Mouse (Mus musculus): ENCODE measurements around the gene Smoc2. TPM values are rescaled to one million over a fixed set of nuclear protein-coding genes. Genes with fewer than 3 reads are reported as not detected.

Gene Smoc2
- polyA plus RNA-seq (2012; ENCODE audit: insufficient read depth, insufficient read length, missing spikeins) = 0.19 and 0.28 TPM in 2 replicates

- H3K4me1 ChIP-seq (ENCODE audit: control insufficient read depth, insufficient read depth, low read length) = no peaks in the 10 kb centered on the region
- no peak within 1 kb of the TSS for H3K4me3 ChIP-seq (ENCODE audit: insufficient read depth, low read length)
- H3K27ac ChIP-seq (ENCODE audit: insufficient read depth, low read depth, low read length) = no peak within 1 kb of the TSS
- no peak for TF ChIP-seq CTCF (IDR thresholded peaks at IDR 0.05; ENCODE audit: low read depth, low read length)
- TF ChIP-seq POLR2A (IDR thresholded peaks at IDR 0.05; ENCODE audit: borderline replicate concordance, low read depth, low read length) = no peak
These were observed at the start of gene Smoc2 for GRCm38 (mm10) chr17:14279177-14279965. Gene Smoc2 (plus strand): TSS chr17:14279506.

DNA sequence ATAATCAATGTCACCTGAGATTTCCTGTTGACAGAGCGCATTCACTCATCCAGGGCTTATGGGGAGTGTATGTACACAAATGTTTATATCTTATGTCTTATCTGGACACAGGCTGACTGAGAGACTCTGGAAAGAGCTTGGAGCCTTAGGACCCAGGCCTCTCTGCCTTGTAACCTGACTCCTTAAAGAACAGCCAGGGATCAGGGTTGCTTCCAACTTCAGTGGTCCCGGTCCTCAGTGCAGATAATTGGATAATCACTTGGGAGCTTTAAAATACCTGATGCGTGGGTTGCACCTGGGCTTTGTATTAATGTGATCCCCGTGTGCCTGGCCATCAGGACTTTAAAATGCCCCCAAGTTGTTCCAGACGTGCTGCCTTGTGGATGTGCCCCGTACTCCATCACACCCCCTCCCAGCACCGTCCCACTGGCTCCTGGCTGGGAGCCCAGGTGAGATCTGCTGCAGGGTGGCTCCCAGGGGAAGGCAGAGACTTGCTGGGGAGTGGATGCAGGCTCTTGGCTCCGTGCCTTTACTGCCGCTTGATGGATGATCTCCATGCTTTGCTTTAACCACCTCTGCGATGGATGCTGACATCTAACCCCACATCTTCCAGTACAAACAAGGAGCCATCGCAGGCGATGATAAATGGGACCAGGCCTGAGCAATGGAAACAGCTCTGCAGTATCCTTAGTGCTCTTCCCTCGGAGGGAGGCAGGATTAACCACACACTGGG is 48.4 kb upstream of the Smoc2 start:
- Histone ChIP-seq H3K4me1 (ENCODE audit: control insufficient read depth, insufficient read depth, low read length) (no peaks in the 10 kb centered on the region), H3K27ac (ENCODE audit: insufficient read depth, low read depth, low read length) (no peak overlapping the region), H3K4me3 (ENCODE audit: insufficient read depth, low read length) (no peak overlapping the region)
- TF ChIP-seq CTCF (IDR thresholded peaks at IDR 0.05; ENCODE audit: low read depth, low read length) = no peak
- no peak for TF ChIP-seq POLR2A (IDR thresholded peaks at IDR 0.05; ENCODE audit: borderline replicate concordance, low read depth, low read length)

DNA sequence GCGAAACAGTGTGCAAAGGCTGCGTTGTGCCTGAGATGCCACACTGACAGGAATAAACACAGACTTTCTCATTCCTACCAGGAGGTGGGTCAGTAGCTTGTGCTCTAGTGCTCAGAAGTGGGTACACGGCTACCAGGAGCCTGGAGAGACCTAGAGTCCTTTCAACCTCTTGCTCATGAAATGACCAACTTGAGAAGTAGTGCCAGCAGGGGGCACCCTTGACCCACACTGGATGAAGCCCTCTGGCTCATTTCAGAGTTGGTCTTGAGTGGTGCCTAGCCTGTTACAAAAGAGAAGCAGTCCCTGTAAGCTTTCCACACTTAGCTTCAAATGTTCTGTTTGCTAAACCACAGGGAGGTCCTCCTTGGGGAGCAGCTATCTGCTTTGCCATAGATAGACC is 46.7 kb upstream of the Smoc2 start:
- no peak for TF ChIP-seq POLR2A (IDR thresholded peaks at IDR 0.05; ENCODE audit: borderline replicate concordance, low read depth, low read length)
- TF ChIP-seq CTCF (IDR thresholded peaks at IDR 0.05; ENCODE audit: low read depth, low read length) = peak; percentile 20; the same call in 1 of the 2 replicates
- H3K4me3 ChIP-seq (ENCODE audit: insufficient read depth, low read length) = no peak overlapping the region
- no peaks in the 10 kb centered on the region for H3K4me1 ChIP-seq (ENCODE audit: control insufficient read depth, insufficient read depth, low read length)
- H3K27ac ChIP-seq (ENCODE audit: insufficient read depth, low read depth, low read length) = no peak overlapping the region

DNA sequence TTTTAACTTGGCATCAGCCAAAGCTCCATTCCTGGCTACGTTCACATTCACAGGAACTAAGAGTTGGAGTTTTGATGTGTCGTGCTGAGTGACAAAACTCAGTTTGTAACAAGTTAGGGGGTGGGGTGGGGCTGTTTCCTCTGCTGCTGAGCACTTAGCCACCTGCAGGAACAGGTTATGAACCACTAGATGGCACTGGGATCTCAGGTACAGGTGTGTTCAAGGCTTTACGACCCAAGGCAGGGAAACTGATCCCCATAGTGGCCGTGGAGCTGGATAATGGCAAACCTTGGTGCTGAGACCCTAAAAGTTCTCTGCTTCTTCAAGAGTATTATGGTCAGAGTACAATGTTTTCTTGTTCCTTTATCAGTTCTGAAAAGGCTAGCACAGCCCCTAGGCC is 45.6 kb upstream of the Smoc2 start:
- TF ChIP-seq CTCF (IDR thresholded peaks at IDR 0.05; ENCODE audit: low read depth, low read length) = no peak
- no peak for TF ChIP-seq POLR2A (IDR thresholded peaks at IDR 0.05; ENCODE audit: borderline replicate concordance, low read depth, low read length)
- Histone ChIP-seq H3K4me1 (ENCODE audit: control insufficient read depth, insufficient read depth, low read length) (no peaks in the 10 kb centered on the region), H3K27ac (ENCODE audit: insufficient read depth, low read depth, low read length) (no peak overlapping the region), H3K4me3 (ENCODE audit: insufficient read depth, low read length) (no peak overlapping the region)

DNA sequence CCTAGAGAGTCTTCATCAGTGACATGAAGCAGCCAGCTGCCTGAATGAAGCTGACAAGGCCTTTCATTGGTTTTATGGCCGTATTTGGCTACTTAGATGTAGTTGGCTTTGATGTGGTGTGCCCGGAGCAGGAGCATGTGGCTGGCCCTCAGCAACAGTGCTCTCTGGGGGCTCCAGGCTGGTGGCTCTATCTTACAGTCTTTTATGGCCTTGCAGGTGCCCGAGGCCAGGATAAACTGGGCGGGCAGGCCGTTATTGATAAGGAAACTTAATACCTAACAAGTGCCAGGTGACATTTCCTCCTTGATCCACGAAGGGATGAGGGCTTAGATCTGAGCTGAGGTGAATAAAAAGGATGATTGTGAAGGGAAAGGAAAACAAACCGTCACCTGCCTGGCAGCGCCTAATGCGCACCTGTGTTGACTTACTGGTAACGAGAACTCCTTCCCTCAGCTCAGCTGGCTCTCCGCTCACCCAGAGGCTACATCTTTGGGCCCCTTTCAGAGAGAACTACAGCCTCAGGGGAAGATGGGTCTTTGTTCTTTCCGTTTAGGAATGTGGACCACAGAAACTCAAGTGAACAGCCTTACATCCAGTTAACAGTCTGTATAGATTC is 44.4 kb upstream of the Smoc2 start:
- Histone ChIP-seq H3K4me1 (ENCODE audit: control insufficient read depth, insufficient read depth, low read length) (no peaks in the 10 kb centered on the region), H3K4me3 (ENCODE audit: insufficient read depth, low read length) (no peak overlapping the region), H3K27ac (ENCODE audit: insufficient read depth, low read depth, low read length) (no peak overlapping the region)
- TF ChIP-seq POLR2A (IDR thresholded peaks at IDR 0.05; ENCODE audit: borderline replicate concordance, low read depth, low read length) (no peak), CTCF (IDR thresholded peaks at IDR 0.05; ENCODE audit: low read depth, low read length) (no peak)

DNA sequence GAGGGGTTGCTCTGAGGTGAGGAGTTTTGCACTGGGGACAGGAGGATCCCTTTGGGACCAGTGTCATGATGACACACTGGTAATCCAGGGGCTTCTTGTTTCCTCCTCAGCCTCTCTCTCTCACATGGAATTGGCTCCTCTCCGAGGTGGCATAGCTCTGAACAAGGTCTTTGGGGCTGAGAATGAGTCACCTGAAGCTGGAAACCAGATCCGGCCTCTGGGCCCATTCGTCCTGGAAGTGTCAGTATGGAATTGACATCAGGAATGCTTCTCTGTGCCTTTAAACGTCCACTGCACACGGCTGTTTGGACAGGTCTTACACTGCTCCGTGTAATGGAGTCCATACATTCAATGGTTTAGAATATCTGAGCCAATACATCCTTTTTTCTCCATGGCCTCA is 42.2 kb upstream of the Smoc2 start:
- Histone ChIP-seq H3K4me3 (ENCODE audit: insufficient read depth, low read length) (no peak overlapping the region), H3K27ac (ENCODE audit: insufficient read depth, low read depth, low read length) (no peak overlapping the region), H3K4me1 (ENCODE audit: control insufficient read depth, insufficient read depth, low read length) (no peaks in the 10 kb centered on the region)
- TF ChIP-seq POLR2A (IDR thresholded peaks at IDR 0.05; ENCODE audit: borderline replicate concordance, low read depth, low read length) (no peak), CTCF (IDR thresholded peaks at IDR 0.05; ENCODE audit: low read depth, low read length) (no peak)

DNA sequence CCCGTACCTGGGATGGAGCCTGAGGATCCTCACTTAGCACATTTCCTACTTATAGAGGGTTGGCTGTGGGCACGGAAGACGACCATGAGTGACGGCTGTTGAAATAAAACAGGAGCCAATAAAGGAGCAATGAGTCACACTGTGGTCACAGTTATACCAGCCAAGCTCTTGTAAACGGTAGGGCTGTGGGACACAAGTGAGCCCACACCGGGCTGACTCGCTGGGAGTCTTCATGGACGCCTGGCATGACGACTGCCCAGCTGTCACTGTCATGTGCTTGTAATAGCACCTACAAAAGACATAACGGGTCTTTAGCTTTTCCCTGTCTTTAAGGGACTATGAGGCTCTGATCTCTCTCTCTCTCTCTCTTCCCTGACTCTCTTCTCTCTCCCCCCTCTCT is 39.3 kb upstream of the Smoc2 start:
- Histone ChIP-seq H3K27ac (ENCODE audit: insufficient read depth, low read depth, low read length) (no peak overlapping the region), H3K4me1 (ENCODE audit: control insufficient read depth, insufficient read depth, low read length) (no peaks in the 10 kb centered on the region), H3K4me3 (ENCODE audit: insufficient read depth, low read length) (no peak overlapping the region)
- TF ChIP-seq POLR2A (IDR thresholded peaks at IDR 0.05; ENCODE audit: borderline replicate concordance, low read depth, low read length) = no peak
- TF ChIP-seq CTCF (IDR thresholded peaks at IDR 0.05; ENCODE audit: low read depth, low read length) = no peak

DNA sequence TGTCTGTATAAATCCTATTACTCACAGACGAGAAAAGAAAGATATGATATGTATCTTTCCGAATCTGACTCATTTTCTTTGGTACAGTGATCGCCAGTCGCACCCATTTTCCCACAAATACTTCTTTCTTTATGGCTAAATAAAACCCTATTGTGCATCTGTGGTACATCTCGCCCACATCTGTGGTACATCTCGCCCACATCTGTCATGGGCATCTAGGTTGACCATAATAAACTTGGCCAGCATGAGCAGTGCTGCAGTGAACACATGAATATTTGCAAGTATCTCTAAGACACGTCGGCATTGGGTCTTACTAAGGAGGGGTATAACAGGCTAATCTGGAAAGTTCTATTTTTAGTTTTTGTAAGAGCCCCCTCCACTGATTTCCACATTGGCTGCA is 36.7 kb upstream of the Smoc2 start:
- H3K4me1 ChIP-seq (ENCODE audit: control insufficient read depth, insufficient read depth, low read length) = no peaks in the 10 kb centered on the region
- TF ChIP-seq CTCF (IDR thresholded peaks at IDR 0.05; ENCODE audit: low read depth, low read length) = no peak
- TF ChIP-seq POLR2A (IDR thresholded peaks at IDR 0.05; ENCODE audit: borderline replicate concordance, low read depth, low read length) = no peak
- H3K27ac ChIP-seq (ENCODE audit: insufficient read depth, low read depth, low read length) = no peak overlapping the region
- no peak overlapping the region for H3K4me3 ChIP-seq (ENCODE audit: insufficient read depth, low read length)

DNA sequence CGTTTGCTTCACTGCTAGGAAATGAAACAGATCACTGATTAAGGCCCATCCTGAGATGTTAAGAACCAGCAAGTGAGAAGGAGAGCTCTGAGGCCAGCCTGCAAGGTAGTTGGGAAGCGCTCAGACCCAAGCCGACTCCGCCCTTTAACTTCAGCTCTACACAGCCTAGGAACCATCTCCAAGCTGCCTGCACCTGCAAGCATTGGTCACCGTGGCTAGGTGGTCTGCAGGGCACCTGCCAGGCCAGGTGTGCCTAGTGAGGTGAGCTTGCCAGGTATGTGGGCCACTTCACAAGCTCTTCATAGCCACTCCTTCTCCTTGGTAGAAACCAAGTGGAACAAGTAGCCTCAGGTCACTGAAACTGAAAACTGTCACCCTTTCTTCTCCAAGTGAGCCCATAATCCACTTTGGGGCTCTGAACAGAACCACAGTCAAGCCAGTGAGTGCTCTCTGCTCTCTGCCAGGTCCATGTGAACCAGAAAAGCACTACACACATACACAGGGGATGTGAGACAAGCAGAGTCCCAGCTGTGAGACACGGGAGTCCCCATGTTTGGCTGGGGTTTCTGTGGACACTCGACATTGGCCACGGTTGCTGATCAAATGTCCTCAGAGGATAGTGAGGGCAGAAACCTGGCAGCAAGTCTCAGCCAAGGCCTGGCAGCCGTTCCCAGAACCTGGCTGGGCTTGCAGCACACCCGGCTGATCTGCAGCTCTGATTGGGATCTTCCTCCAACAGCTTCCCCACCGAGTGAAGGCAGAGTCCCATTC is 34.9 kb upstream of the Smoc2 start:
- Histone ChIP-seq H3K4me1 (ENCODE audit: control insufficient read depth, insufficient read depth, low read length) (no peaks in the 10 kb centered on the region), H3K27ac (ENCODE audit: insufficient read depth, low read depth, low read length) (no peak overlapping the region), H3K4me3 (ENCODE audit: insufficient read depth, low read length) (no peak overlapping the region)
- TF ChIP-seq CTCF (IDR thresholded peaks at IDR 0.05; ENCODE audit: low read depth, low read length) (no peak), POLR2A (IDR thresholded peaks at IDR 0.05; ENCODE audit: borderline replicate concordance, low read depth, low read length) (no peak)

Data from bone marrow macrophage, adult 2 months (primary cell).